Mouse (Mus musculus): ENCODE measurements around the gene Iqcf6. TPM values are rescaled to one million over a fixed set of nuclear protein-coding genes. Genes with fewer than 3 reads are reported as not detected.
A peak's percentile ranks its signal among the peaks of the same experiment; 100 is the strongest.
"Not testable (repeated sequence)": the region's sequence is repeated elsewhere in the genome, so short reads cannot be mapped to it uniquely, and the experiment has no call there.

The Iqcf6 gene
- polyA plus RNA-seq, 1 experiment from 2014 or later, result not detected

DNA sequence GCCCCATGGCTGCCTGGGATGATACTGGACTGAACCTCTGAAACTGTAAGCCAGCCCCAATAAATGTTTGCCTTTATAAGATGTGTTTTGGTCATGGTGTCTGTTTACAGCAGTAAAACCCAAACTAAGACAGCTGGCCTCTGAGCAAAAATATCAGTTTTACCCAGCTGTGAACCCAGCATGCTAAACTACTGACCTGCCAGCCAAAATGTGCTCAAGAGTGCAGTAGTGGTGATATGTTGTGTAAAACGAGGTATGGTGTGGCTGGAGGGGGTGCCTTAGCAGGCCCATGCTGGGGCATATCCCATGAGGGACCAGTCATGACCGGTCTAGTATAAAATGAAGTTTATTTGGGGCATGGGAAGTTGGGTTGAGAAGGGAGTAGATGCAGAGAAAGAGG lies 12.4 kb upstream of the Iqcf6 start:
- no peaks in the 10 kb centered on the region for H3K36me3 ChIP-seq (ENCODE audit: control insufficient read depth, insufficient read depth, low read length)
- H3K27me3 ChIP-seq (ENCODE audit: control insufficient read depth, insufficient read depth, low read length), result no peaks in the 10 kb centered on the region
- H3K27ac ChIP-seq (ENCODE audit: low read depth, low read length), result no peak overlapping the region
- DNase-seq (ENCODE audit: low spot score) (no peak), ATAC-seq (ENCODE audit: low FRiP score) (no peak)
- 63% methylated on average over 2 of the region's 2 CpGs for WGBS
- H3K4me3 ChIP-seq (ENCODE audit: low read depth, low read length), result no peak overlapping the region
- H3K4me1 ChIP-seq (replicated peaks; ENCODE audit: control insufficient read depth, insufficient read depth, low read length), result no peaks in the 10 kb centered on the region
- no peak overlapping the region for H3K9ac ChIP-seq (ENCODE audit: low read depth, low read length)
- no peaks in the 10 kb centered on the region for H3K9me3 ChIP-seq (ENCODE audit: control insufficient read depth, low read length)
- no peak overlapping the region for H3K4me2 ChIP-seq (replicated peaks; ENCODE audit: low read depth, low read length)

DNA sequence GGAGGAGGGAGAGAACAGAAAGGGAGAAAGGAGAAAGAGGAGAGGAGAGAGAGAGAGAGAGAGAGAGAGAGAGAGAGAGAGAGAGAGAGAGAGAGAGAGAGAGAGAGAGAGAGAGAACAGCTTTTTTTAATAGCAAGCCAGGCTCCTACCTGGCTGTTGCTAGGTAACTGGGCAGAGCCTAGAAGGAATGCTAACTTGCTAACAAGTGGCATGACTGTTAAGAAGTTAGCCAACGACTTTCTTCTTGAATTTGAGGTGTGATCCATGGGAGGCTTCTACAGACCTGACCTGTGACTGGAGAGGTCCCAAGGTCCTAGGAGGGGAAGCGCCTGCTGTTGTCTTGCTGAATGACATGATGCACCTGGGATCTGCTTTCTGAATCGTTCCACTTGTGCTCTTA lies 11.8 kb upstream of the Iqcf6 start:
- DNase-seq (ENCODE audit: low spot score) (no peak), ATAC-seq (ENCODE audit: low FRiP score) (no peak)
- H3K27ac ChIP-seq (ENCODE audit: low read depth, low read length), result no peak overlapping the region
- H3K9ac ChIP-seq (ENCODE audit: low read depth, low read length), result no peak overlapping the region
- no peak overlapping the region for H3K4me2 ChIP-seq (replicated peaks; ENCODE audit: low read depth, low read length)
- H3K4me3 ChIP-seq (ENCODE audit: low read depth, low read length), result no peak overlapping the region
- H3K36me3 ChIP-seq (ENCODE audit: control insufficient read depth, insufficient read depth, low read length), result no peaks in the 10 kb centered on the region
- 45% methylated on average over 3 of the region's 3 CpGs for WGBS
- no peaks in the 10 kb centered on the region for H3K9me3 ChIP-seq (ENCODE audit: control insufficient read depth, low read length)
- no peaks in the 10 kb centered on the region for H3K27me3 ChIP-seq (ENCODE audit: control insufficient read depth, insufficient read depth, low read length)
- H3K4me1 ChIP-seq (replicated peaks; ENCODE audit: control insufficient read depth, insufficient read depth, low read length), result no peaks in the 10 kb centered on the region

DNA sequence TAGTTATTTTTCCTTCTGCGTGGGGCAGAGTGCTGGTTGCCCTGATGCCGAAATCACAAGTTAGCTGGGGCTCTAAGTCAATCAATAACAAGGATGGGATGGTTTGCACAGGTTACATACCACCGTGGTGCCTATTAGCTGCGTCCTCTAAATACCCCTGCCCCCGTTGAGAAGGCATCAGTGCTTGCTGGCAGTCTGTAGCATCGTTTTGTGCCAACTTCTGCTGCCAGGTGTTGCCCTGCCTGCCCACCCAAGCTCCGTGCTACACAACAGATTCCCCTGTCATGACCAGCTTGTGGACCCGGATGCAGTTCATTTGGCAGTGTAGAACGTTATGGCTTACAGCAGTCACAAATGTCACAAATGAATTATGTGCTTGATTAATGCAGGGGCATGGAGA lies 10.1 kb upstream of the Iqcf6 start:
- no peak overlapping the region for H3K4me3 ChIP-seq (ENCODE audit: low read depth, low read length)
- no peaks in the 10 kb centered on the region for H3K27me3 ChIP-seq (ENCODE audit: control insufficient read depth, insufficient read depth, low read length)
- WGBS, result 85% methylated on average over 9 of the region's 9 CpGs
- ATAC-seq (ENCODE audit: low FRiP score) (no peak), DNase-seq (ENCODE audit: low spot score) (no peak)
- no peak overlapping the region for H3K9ac ChIP-seq (ENCODE audit: low read depth, low read length)
- no peak overlapping the region for H3K4me2 ChIP-seq (replicated peaks; ENCODE audit: low read depth, low read length)
- no peaks in the 10 kb centered on the region for H3K9me3 ChIP-seq (ENCODE audit: control insufficient read depth, low read length)
- no peak overlapping the region for H3K27ac ChIP-seq (ENCODE audit: low read depth, low read length)
- no peaks in the 10 kb centered on the region for H3K36me3 ChIP-seq (ENCODE audit: control insufficient read depth, insufficient read depth, low read length)
- H3K4me1 ChIP-seq (replicated peaks; ENCODE audit: control insufficient read depth, insufficient read depth, low read length), result no peaks in the 10 kb centered on the region

GRCm38 (mm10) chr9:106617496-106617895 lies 8.9 kb upstream of the Iqcf6 start:
- Histone ChIP-seq H3K4me3 (ENCODE audit: low read depth, low read length) (no peak overlapping the region), H3K36me3 (ENCODE audit: control insufficient read depth, insufficient read depth, low read length) (no peaks in the 10 kb centered on the region), H3K9me3 (ENCODE audit: control insufficient read depth, low read length) (no peaks in the 10 kb centered on the region), H3K27ac (ENCODE audit: low read depth, low read length) (no peak overlapping the region), H3K27me3 (ENCODE audit: control insufficient read depth, insufficient read depth, low read length) (no peaks in the 10 kb centered on the region), H3K9ac (ENCODE audit: low read depth, low read length) (no peak overlapping the region), H3K4me2 (replicated peaks; ENCODE audit: low read depth, low read length) (no peak overlapping the region), H3K4me1 (replicated peaks; ENCODE audit: control insufficient read depth, insufficient read depth, low read length) (no peaks in the 10 kb centered on the region)
- ATAC-seq (ENCODE audit: low FRiP score) (no peak), DNase-seq (ENCODE audit: low spot score) (no peak)
- 86% methylated on average over 3 of the region's 3 CpGs for WGBS

GRCm38 (mm10) chr9:106627796-106628195 lies 1.4 kb downstream of the Iqcf6 start:
- not testable (repeated sequence) for H3K4me1 ChIP-seq (replicated peaks; ENCODE audit: control insufficient read depth, insufficient read depth, low read length); H3K27me3 ChIP-seq (ENCODE audit: control insufficient read depth, insufficient read depth, low read length); H3K4me2 ChIP-seq (replicated peaks; ENCODE audit: low read depth, low read length); H3K36me3 ChIP-seq (ENCODE audit: control insufficient read depth, insufficient read depth, low read length); ATAC-seq (ENCODE audit: low FRiP score); H3K9ac ChIP-seq (ENCODE audit: low read depth, low read length); H3K4me3 ChIP-seq (ENCODE audit: low read depth, low read length); H3K9me3 ChIP-seq (ENCODE audit: control insufficient read depth, low read length); DNase-seq (ENCODE audit: low spot score); H3K27ac ChIP-seq (ENCODE audit: low read depth, low read length)
- 32% methylated on average over 8 of the region's 8 CpGs for WGBS

GRCm38 (mm10) chr9:106632185-106632584 lies 5.8 kb downstream of the Iqcf6 start:
- H3K4me2 ChIP-seq (replicated peaks; ENCODE audit: low read depth, low read length), result no peak overlapping the region
- no peaks in the 10 kb centered on the region for H3K4me1 ChIP-seq (replicated peaks; ENCODE audit: control insufficient read depth, insufficient read depth, low read length)
- H3K36me3 ChIP-seq (ENCODE audit: control insufficient read depth, insufficient read depth, low read length), result no peaks in the 10 kb centered on the region
- no peak overlapping the region for H3K9ac ChIP-seq (ENCODE audit: low read depth, low read length)
- WGBS, result 63% methylated on average over 5 of the region's 5 CpGs
- no peaks in the 10 kb centered on the region for H3K9me3 ChIP-seq (ENCODE audit: control insufficient read depth, low read length)
- H3K27me3 ChIP-seq (ENCODE audit: control insufficient read depth, insufficient read depth, low read length), result no peaks in the 10 kb centered on the region
- DNase-seq (ENCODE audit: low spot score), result no peak
- H3K27ac ChIP-seq (ENCODE audit: low read depth, low read length), result no peak overlapping the region
- no peak overlapping the region for H3K4me3 ChIP-seq (ENCODE audit: low read depth, low read length)
- no peak for ATAC-seq (ENCODE audit: low FRiP score)

GRCm38 (mm10) chr9:106638154-106638553 lies 11.8 kb downstream of the Iqcf6 start:
- no peaks in the 10 kb centered on the region for H3K4me1 ChIP-seq (replicated peaks; ENCODE audit: control insufficient read depth, insufficient read depth, low read length)
- no peak overlapping the region for H3K27ac ChIP-seq (ENCODE audit: low read depth, low read length)
- no peak overlapping the region for H3K4me2 ChIP-seq (replicated peaks; ENCODE audit: low read depth, low read length)
- DNase-seq (ENCODE audit: low spot score) (no peak), ATAC-seq (ENCODE audit: low FRiP score) (no peak)
- no peak overlapping the region for H3K9ac ChIP-seq (ENCODE audit: low read depth, low read length)
- no peaks in the 10 kb centered on the region for H3K27me3 ChIP-seq (ENCODE audit: control insufficient read depth, insufficient read depth, low read length)
- WGBS, result 90% methylated on average over 8 of the region's 8 CpGs
- H3K4me3 ChIP-seq (ENCODE audit: low read depth, low read length), result no peak overlapping the region
- H3K9me3 ChIP-seq (ENCODE audit: control insufficient read depth, low read length), result no peaks in the 10 kb centered on the region
- no peaks in the 10 kb centered on the region for H3K36me3 ChIP-seq (ENCODE audit: control insufficient read depth, insufficient read depth, low read length)

DNA sequence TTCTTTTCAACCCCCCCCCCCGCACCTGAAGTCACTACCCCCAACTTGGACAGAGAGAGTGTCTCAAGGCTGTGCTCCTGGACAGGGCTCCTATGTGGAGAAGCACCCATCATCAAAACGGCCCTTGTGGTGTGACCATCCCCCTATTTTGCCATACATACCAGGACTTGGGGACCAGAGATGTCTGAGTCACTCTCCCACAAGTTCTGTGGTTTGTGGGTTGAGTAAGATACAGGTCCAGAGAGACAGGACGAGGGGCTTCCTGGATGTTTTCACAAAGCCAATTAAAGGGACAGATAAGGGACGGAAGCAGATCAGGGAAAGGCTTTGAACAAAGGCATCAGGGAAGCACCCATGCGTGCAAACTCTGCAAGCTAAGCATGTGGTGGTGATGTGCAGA lies 15.0 kb downstream of the Iqcf6 start:
- H3K36me3 ChIP-seq (ENCODE audit: control insufficient read depth, insufficient read depth, low read length), result no peaks in the 10 kb centered on the region
- H3K4me3 ChIP-seq (ENCODE audit: low read depth, low read length), result no peak overlapping the region
- no peaks in the 10 kb centered on the region for H3K4me1 ChIP-seq (replicated peaks; ENCODE audit: control insufficient read depth, insufficient read depth, low read length)
- no peak overlapping the region for H3K9ac ChIP-seq (ENCODE audit: low read depth, low read length)
- H3K4me2 ChIP-seq (replicated peaks; ENCODE audit: low read depth, low read length), result no peak overlapping the region
- DNase-seq (ENCODE audit: low spot score) (no peak), ATAC-seq (ENCODE audit: low FRiP score) (no peak)
- no peaks in the 10 kb centered on the region for H3K27me3 ChIP-seq (ENCODE audit: control insufficient read depth, insufficient read depth, low read length)
- H3K9me3 ChIP-seq (ENCODE audit: control insufficient read depth, low read length), result no peaks in the 10 kb centered on the region
- H3K27ac ChIP-seq (ENCODE audit: low read depth, low read length), result no peak overlapping the region
- 53% methylated on average over 5 of the region's 5 CpGs for WGBS

GRCm38 (mm10) chr9:106643128-106643527 lies 16.7 kb downstream of the Iqcf6 start:
- Histone ChIP-seq H3K9me3 (ENCODE audit: control insufficient read depth, low read length) (no peaks in the 10 kb centered on the region), H3K4me3 (ENCODE audit: low read depth, low read length) (no peak overlapping the region), H3K36me3 (ENCODE audit: control insufficient read depth, insufficient read depth, low read length) (no peaks in the 10 kb centered on the region), H3K4me1 (replicated peaks; ENCODE audit: control insufficient read depth, insufficient read depth, low read length) (no peaks in the 10 kb centered on the region), H3K27me3 (ENCODE audit: control insufficient read depth, insufficient read depth, low read length) (no peaks in the 10 kb centered on the region), H3K27ac (ENCODE audit: low read depth, low read length) (no peak overlapping the region), H3K9ac (ENCODE audit: low read depth, low read length) (no peak overlapping the region), H3K4me2 (replicated peaks; ENCODE audit: low read depth, low read length) (no peak overlapping the region)
- ATAC-seq (ENCODE audit: low FRiP score) (no peak), DNase-seq (ENCODE audit: low spot score) (peak; percentile 86)
- WGBS, result 36% methylated on average over 7 of the region's 7 CpGs

Data from hindbrain, embryonic 11.5 days (tissue).